Mouse (Mus musculus) yolk sac, embryonic 10.5 days (tissue): Measurements from ENCODE around the gene Mup5.
A peak's percentile ranks its signal among the peaks of the same experiment; 100 is the strongest.
"Not testable (repeated sequence)": the region's sequence is repeated elsewhere in the genome, so short reads cannot be mapped to it uniquely, and the experiment has no call there.

Source experiments
- DNase-seq: peaks from one replicate; pipeline ENCODE4 v3.0.0-alpha.2; 2017; ENCODE audit warnings: low spot score

Mup5 gene

DNA sequence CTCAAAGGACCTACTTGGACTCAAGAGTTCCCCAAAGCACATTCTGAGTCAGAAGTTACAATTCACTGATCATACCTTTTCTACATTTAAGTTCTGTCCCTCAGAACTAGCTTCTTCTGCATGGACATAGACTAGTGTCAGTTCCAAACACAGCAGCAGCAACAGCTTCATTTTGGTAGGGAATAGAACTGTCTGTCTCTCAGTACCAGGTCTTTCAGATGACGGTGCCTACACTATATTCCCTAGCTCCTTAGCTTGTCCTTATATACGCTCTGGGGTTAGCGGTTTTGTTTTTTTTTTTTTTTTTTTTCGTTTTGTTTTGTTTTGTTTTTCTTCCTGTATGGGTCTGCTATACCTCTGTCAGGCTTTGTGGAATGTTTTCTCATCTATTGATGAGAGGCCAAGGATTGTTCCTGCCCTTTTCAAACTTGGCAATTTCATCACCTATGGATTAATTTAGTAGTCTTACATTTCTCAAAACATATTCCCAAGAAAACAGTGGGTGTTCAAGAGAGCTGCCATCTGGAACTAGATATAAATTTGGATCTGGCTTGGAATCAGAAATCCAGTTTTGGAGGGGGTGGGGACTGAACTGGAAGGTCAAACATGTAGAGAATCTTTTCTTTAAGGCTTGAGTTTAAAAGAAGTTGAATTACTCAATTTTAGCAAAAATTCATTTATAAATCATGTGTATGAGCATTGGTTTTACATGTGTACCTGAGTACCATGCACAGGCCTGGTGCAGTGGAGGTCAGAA is at the start of gene Mup5:
TSS of gene Mup5 (minus strand) at position 282 of the 757 bp plus-strand sequence.
- no peak for DNase-seq

GRCm38 (mm10) chr4:61858160-61858559 is 23.1 kb upstream of the Mup5 start:
- DNase-seq = no peak

GRCm38 (mm10) chr4:61855831-61856698 is 21.0 kb upstream of the Mup5 start:
- DNase-seq = peak; percentile 88

DNA sequence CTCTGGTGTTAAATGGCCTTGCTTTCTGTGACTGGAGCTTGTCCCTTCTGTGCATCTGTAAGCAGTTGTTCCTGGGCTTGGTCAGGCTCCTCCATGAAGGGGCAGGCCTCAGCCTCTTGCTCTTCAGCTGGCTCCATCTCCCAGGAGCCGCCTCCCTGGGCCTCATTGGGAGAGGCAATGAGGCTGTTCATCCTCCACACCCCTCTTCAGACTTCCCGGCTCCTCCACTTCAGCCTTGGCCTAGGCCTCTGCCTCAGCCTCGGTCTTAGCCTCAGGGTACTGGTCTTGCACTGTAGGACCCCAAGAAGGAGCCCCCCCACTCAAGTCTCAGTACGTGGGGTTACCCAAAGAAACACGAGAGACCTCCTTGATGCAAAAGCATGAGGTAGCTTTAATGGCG is 20.3 kb upstream of the Mup5 start:
- no peak for DNase-seq

- peak; percentile 40 for DNase-seq
Measured at GRCm38 (mm10) chr4:61844758-61845455, 9.9 kb upstream of the Mup5 start.

GRCm38 (mm10) chr4:61829211-61829610 is 5.8 kb downstream of the Mup5 start:
- DNase-seq = no peak

- DNase-seq = no peak
Measured at GRCm38 (mm10) chr4:61823185-61823584, 11.8 kb downstream of the Mup5 start.

GRCm38 (mm10) chr4:61822541-61822940 is 12.5 kb downstream of the Mup5 start:
- not testable (repeated sequence) for DNase-seq

DNA sequence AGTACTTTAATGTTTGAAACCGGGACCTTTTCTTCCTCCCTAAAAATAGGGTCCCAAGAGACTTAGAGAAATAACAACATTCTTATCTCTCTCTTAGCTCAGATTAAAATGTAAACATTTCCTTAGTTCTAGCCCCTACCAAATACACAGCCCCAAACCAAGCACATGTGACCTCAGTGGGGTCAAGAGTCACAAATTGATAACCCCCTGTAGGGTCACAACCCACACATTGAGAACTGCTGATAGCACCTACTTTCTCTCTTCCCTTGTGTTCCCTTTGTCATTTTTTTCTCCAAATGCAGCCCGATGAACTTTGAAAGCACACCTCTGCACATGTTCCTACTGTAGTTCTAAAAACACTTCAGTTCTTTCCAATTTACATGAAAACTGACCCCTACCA is 19.4 kb downstream of the Mup5 start:
- peak; percentile 42 for DNase-seq

- no peak for DNase-seq
Measured at GRCm38 (mm10) chr4:61813435-61813834, 21.6 kb downstream of the Mup5 start.

DNA sequence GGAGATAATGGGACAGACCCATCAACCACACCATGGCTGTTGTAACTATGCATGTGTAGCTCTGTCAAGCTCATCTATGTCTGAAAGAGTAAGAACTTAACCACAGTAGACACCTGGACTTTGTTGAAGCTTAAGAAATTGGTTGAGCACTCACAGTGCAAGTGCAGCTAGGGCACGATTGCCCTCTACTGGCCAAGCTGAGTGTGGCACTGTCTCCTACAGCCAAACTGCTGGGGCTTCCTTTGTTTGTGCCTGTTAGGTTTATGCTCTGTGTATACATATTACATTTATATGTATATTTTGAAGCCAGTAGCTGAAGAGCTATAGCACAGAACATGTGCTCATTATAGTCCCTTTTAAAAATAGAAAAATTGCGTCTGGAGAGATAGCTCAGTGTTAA is 23.8 kb downstream of the Mup5 start:
- not testable (repeated sequence) for DNase-seq

DNA sequence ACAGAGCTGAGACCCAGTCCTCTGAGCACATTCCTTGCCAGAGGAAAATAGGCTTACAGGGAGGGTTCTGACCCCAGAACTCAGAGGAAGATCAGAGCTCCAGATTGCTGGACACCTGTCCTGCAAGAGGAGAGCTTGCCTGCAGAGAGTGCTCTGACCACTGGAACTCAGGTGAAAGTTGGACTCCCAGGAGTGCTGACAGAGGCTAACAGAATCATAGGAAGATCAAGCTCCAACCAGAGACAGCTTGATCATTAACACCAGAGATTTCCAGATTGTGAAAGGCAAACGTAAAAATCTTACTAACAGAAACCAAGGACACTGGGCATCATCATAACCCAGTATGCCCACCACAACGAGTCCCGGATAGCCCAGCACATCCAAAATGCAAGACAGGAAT is 26.1 kb downstream of the Mup5 start:
- peak; percentile 42 for DNase-seq

GRCm38 (mm10) chr4:61789699-61790098 is 45.3 kb downstream of the Mup5 start:
- not testable (repeated sequence) for DNase-seq

DNA sequence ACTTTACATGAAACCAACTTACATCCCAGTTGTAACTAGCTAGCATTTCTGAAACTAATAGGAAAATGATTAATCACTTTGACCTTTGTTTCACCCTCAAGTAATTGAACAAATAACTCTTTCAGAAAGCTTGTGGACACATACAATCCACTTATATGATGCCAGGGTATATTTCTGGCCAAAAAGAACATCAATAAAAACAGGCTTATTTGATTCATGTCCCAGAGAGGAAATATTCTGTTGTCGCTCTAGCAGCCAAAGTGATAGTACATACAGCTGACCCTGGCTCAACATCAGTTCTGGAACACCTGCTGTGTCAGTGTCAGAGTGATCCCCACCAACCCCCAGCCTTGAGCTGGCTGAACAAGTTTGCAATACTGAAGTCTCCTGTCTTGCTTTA is 50.8 kb downstream of the Mup5 start:
- not testable (repeated sequence) for DNase-seq

GRCm38 (mm10) chr4:61782169-61782568 is 52.9 kb downstream of the Mup5 start, which contains the start of gene Mup19:
Mup19 (minus strand) TSS chr4:61782269.
- DNase-seq = not testable (repeated sequence)
